Mouse (Mus musculus) mouse trophoblast stem cell (cell line): ENCODE data around the gene Zscan4-ps2.
"Not testable (repeated sequence)": the region's sequence is repeated elsewhere in the genome, so short reads cannot be mapped to it uniquely, and the experiment has no call there.

Source experiments
- in situ Hi-C, 2 experiments: fragments of 300-500 bp; cut with MseI, MboI; formaldehyde crosslinking; loops; 2 replicates in 1 of 2; 3 replicates in 1 of 2; pipeline ENCODE4 v1.15.1; 2025

The Zscan4-ps2 gene

DNA sequence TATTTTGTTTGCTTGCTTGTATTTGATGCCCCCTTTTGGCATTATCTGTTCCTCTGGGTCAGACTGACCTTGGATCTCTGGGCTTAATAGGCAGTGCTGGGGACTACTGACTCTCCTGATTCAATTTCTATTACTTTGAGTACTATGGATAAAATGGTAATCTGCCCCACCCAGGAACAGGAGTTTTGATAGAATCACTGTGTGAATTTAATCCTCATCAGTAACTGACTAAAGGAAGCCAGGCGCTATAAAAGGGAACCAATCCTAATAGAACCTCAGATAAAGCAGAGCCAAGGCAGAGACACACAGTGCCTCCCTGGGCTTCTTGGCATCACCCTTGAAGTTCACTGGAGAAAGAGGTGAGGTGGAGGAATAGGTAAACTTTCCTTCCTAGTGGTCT, at the start of gene Zscan4-ps2:
TSS of gene Zscan4-ps2 (plus strand) at position 301 of the 400 bp plus-strand sequence.
- in situ Hi-C loops: not testable (repeated sequence)
